Mouse (Mus musculus) liver, embryonic 11.5 days (tissue): ENCODE data around the gene 4930578G10Rik. TPM values are rescaled to one million over a fixed set of nuclear protein-coding genes. Genes with fewer than 3 reads are reported as not detected.

Source experiments
- ATAC-seq: fragments of 200-750 bp; cut with Nextera tagmentation; replicated peaks from 2 replicates; pipeline ENCODE4 v1.8.0; 2017; ENCODE audit warnings: moderate number of reproducible peaks, mild to moderate bottlenecking, moderate TSS enrichment, moderate library complexity; ENCODE audit not compliant: low FRiP score
- DNase-seq: peaks from one replicate; pipeline ENCODE4 v3.0.0-alpha.2; 2017; ENCODE audit warnings: low spot score
- H3K27ac ChIP-seq: fragments of 300-500 bp; sonication (generic); 2 replicates; pipeline ENCODE4 v1.5.1; 2014; ENCODE audit warnings: mild to moderate bottlenecking, low read depth, low read length, control low read depth
- H3K27me3 ChIP-seq: fragments of 300-500 bp; sonication (generic); replicated peaks from 2 replicates; pipeline ENCODE4 v1.6.1; 2014; ENCODE audit warnings: low read length, mixed read lengths; ENCODE audit not compliant: control insufficient read depth, insufficient read depth
- H3K36me3 ChIP-seq: fragments of 300-500 bp; sonication (generic); 2 replicates; pipeline ENCODE4 v1.6.1; 2014; ENCODE audit warnings: mild to moderate bottlenecking, low read length, moderate library complexity, mixed read lengths; ENCODE audit not compliant: control insufficient read depth, insufficient read depth
- H3K4me1 ChIP-seq: fragments of 300-500 bp; sonication (generic); replicated peaks from 2 replicates; pipeline ENCODE4 v1.6.1; 2014; ENCODE audit warnings: low read length, mixed read lengths; ENCODE audit not compliant: control insufficient read depth, insufficient read depth
- H3K4me2 ChIP-seq: fragments of 300-500 bp; sonication (generic); 2 replicates; pipeline ENCODE4 v1.6.1; 2014; ENCODE audit warnings: mild to moderate bottlenecking, control low read depth, moderate library complexity
- H3K4me3 ChIP-seq: fragments of 300-500 bp; sonication (generic); 2 replicates; pipeline ENCODE4 v1.5.1; 2014; ENCODE audit warnings: low read depth, low read length, control low read depth
- H3K9ac ChIP-seq: fragments of 300-500 bp; sonication (generic); 2 replicates; pipeline ENCODE4 v1.6.1; 2014; ENCODE audit warnings: low read depth, low read length, control low read depth
- H3K9me3 ChIP-seq: fragments of 300-500 bp; sonication (generic); 2 replicates; pipeline ENCODE4 v1.6.1; 2016; ENCODE audit warnings: low read length, inconsistent platforms, mixed read lengths; ENCODE audit not compliant: control insufficient read depth
- WGBS: fragments of 180-500 bp; shearing (Covaris S2); extraction: QIAGEN DNeasy Blood & Tissue Kit; methylation state at CpG from one replicate; pipeline ENCODE4 v1.1.7; 2014; 5-methylcytosine and 5-hydroxymethylcytosine counted together
- polyA plus RNA-seq: library from polyadenylated mRNA; unstranded; fragments of >200 nt; fragmentation: Nextera tagmentation; extraction: Ambion mirVana; gene quantifications from 2 replicates; pipeline ENCODE4 v1.2.1, GENCODE M21; 2014

Gene 4930578G10Rik
- polyA plus RNA-seq, 1 experiment from 2014 or later = not detected

DNA sequence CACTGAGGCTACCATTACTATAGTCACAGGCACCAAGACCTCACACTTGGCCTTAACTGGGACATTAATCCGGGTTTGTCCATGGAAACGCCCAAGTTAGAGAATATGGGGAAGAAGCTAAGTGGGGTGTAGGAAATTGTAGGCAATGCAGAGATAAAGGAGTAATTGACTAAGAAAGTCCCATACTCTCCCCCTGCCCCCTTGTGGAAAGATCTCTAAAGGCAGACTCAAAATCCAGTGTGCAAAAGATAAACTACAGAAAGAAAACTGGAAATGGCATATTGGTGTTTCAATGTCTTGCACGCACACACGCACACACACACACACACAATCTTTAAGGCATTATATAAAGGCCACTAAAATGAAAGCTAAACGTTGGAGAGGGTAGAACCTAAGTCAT, 135.4 kb downstream of the 4930578G10Rik start:
- ATAC-seq (no peak), DNase-seq (no peak)
- H3K4me1 ChIP-seq = peaks cover 12% of the 10 kb centered on the region
- no peak overlapping the region for H3K27ac ChIP-seq
- no peak overlapping the region for H3K4me3 ChIP-seq
- H3K27me3 ChIP-seq = no peaks in the 10 kb centered on the region
- no peaks in the 10 kb centered on the region for H3K9me3 ChIP-seq
- WGBS = 79% methylated on average over 5 of the region's 5 CpGs
- no peaks in the 10 kb centered on the region for H3K36me3 ChIP-seq
- 0 out of 2 replicates have a peak overlapping the region, but pooled peaks have one; percentile 16 for H3K9ac ChIP-seq
- no peak overlapping the region for H3K4me2 ChIP-seq

DNA sequence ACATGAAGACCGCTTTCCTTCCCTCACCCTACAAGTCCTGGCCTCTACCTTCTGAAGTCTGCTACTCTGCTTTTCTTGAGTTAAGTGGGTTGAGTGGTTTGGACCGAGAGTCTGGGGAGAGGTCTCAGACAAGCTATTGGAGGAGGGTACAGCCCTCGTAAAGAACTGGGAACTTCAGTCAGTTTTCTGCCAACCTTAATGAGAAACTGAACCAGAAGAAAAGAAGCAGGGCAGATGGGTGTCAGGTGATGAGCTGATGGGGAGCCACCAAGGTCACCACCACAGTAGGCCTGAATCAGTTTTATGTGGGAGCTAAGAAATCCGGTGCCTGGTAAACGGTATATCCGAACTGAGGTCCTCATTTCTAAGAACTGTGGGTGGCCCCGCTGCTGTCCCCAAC, 136.8 kb downstream of the 4930578G10Rik start:
- Histone ChIP-seq H3K9me3 (no peaks in the 10 kb centered on the region), H3K4me2 (no peak overlapping the region), H3K36me3 (no peaks in the 10 kb centered on the region), H3K9ac (no peak overlapping the region), H3K4me3 (no peak overlapping the region), H3K27ac (no peak overlapping the region), H3K27me3 (no peaks in the 10 kb centered on the region), H3K4me1 (peaks cover 7% of the 10 kb centered on the region)
- ATAC-seq (no peak), DNase-seq (no peak)
- WGBS = 89% methylated on average over 7 of the region's 7 CpGs

DNA sequence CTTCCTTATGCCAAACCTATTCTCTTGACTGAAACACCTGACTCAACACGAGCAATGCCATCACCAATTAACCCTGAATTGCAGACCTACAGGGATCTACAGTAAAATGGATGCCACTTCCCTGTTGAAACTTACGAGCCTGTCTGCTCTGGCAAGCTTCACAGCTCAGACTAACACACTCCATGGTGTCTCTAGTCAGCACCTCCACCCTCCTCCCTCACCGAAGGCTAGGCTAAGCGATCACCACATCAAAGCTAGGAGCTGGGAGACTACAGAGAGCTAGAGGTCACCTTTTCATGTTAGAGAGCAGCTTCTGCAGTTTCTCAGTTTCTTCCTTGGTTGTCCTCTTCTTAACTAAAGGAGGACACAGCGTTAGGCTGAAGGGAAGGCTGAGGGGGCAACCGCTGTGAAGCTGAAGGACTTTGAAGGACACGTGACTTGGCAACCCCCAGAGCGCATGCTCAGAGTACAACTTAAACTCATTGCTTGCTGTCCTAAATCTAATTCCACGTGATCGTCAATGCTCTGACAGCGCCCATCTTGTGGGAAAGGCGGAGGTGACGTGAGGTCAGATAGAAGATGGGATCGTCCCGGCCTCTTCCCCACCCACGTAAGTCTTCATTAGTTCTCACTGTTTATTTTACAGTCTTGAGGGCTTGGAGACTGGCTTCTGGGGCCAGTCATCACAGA, 137.5 kb downstream of the 4930578G10Rik start:
- no peaks in the 10 kb centered on the region for H3K9me3 ChIP-seq
- no peaks in the 10 kb centered on the region for H3K36me3 ChIP-seq
- H3K4me1 ChIP-seq = peaks cover 7% of the 10 kb centered on the region
- H3K4me3 ChIP-seq = no peak overlapping the region
- no peak overlapping the region for H3K9ac ChIP-seq
- 70% methylated on average over 16 of the region's 16 CpGs for WGBS
- H3K27me3 ChIP-seq = no peaks in the 10 kb centered on the region
- ATAC-seq (no peak), DNase-seq (no peak)
- H3K4me2 ChIP-seq = no peak overlapping the region
- no peak overlapping the region for H3K27ac ChIP-seq

DNA sequence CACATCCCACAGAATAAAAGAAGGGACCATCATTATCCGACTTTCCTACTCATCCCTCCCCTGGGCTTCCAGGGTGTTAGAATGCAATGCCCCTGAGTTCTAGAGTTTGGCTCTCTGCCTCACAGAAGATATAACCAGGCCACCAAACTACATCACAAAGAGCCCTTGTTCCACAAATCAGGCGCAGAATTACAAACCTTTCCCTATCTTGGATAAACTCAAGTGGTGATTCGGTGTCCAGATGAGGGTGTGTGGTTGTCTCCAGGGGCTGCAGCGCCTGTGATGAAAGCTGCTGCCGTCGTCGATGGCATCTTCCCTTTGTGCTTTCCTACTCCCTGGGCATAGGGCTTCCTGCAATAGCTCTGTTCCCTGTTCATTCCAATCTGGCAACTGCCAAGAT, 138.8 kb downstream of the 4930578G10Rik start, which contains the start of gene Fam205c:
TSS of gene Fam205c (minus strand) at position 101 of the 400 bp plus-strand sequence.
- ATAC-seq (no peak), DNase-seq (no peak)
- no peak within 1 kb of the TSS for H3K27ac ChIP-seq
- 79% methylated on average over 7 of the region's 7 CpGs for WGBS
- H3K27me3 ChIP-seq = no peaks in the 10 kb centered on the region
- H3K4me1 ChIP-seq = no peaks in the 10 kb centered on the region
- no peak within 1 kb of the TSS for H3K4me2 ChIP-seq
- H3K9me3 ChIP-seq = no peaks in the 10 kb centered on the region
- no peak within 1 kb of the TSS for H3K9ac ChIP-seq
- no peak within 1 kb of the TSS for H3K4me3 ChIP-seq
- no peaks in the 10 kb centered on the region for H3K36me3 ChIP-seq

DNA sequence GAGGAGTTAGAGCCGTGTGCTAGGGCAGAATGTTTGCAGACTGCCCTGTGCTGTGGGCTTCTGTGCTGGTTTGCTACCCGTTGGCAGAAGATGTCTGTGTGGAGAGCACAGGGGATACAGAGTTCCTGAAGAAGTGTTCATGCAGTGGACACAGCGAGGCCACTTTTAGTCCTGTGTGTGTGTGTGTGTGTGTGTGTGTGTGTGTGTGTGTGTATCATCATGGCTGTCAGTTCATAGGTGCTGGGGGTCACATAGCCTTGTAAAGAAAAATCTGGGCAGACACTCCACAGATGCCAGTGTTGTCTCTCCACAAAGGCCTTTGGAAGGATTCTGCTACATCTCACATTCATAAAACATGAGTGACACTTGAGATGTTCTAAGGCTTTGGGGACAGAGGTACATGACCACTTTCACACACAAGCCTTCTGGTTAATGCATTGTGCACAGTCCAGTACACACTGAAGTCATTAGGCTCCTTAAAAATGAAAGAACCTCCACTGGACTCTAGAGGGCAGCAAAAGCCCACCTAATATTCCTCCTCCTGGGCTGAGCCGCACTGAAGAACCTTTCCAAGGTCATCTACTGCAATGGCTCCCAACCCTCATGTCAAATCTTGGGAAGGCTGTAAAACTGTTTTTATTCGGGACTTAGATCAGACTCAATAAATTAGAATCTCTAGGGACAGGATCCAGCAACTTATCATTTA, 141.4 kb downstream of the 4930578G10Rik start:
- ATAC-seq = peak; percentile 62; the same call in 1 of the 2 replicates
- DNase-seq = no peak
- Histone ChIP-seq H3K36me3 (no peaks in the 10 kb centered on the region), H3K4me1 (peaks cover 9% of the 10 kb centered on the region), H3K4me2 (no peak overlapping the region), H3K4me3 (no peak overlapping the region), H3K27me3 (no peaks in the 10 kb centered on the region), H3K27ac (no peak overlapping the region), H3K9ac (no peak overlapping the region), H3K9me3 (no peaks in the 10 kb centered on the region)
- WGBS = 30% methylated on average over 5 of the region's 5 CpGs

DNA sequence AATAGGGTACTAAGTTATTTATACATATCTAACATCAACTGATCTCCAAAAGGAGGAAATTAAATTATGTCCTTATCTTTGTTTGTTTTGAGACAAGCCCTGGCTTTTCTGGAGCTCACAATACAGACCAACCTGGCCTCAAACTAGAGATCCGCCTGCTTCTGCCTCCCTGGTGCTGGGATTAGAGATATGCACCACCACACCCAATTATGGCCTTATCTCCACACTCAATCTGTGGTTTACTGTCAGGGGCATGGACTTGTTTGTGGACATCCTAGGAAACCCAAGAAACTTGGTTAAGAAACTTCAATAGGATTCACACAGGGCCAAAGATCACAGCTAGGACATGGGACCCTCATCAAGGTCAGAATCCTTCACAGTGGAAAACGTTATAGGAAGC, 142.3 kb downstream of the 4930578G10Rik start:
- H3K4me1 ChIP-seq = peaks cover 9% of the 10 kb centered on the region
- H3K27ac ChIP-seq = no peak overlapping the region
- H3K4me2 ChIP-seq = no peak overlapping the region
- no peak for ATAC-seq
- WGBS = 70% methylated on average over 2 of the region's 2 CpGs
- H3K27me3 ChIP-seq = no peaks in the 10 kb centered on the region
- H3K9me3 ChIP-seq = no peaks in the 10 kb centered on the region
- H3K4me3 ChIP-seq = no peak overlapping the region
- H3K36me3 ChIP-seq = no peaks in the 10 kb centered on the region
- no peak overlapping the region for H3K9ac ChIP-seq
- no peak for DNase-seq

DNA sequence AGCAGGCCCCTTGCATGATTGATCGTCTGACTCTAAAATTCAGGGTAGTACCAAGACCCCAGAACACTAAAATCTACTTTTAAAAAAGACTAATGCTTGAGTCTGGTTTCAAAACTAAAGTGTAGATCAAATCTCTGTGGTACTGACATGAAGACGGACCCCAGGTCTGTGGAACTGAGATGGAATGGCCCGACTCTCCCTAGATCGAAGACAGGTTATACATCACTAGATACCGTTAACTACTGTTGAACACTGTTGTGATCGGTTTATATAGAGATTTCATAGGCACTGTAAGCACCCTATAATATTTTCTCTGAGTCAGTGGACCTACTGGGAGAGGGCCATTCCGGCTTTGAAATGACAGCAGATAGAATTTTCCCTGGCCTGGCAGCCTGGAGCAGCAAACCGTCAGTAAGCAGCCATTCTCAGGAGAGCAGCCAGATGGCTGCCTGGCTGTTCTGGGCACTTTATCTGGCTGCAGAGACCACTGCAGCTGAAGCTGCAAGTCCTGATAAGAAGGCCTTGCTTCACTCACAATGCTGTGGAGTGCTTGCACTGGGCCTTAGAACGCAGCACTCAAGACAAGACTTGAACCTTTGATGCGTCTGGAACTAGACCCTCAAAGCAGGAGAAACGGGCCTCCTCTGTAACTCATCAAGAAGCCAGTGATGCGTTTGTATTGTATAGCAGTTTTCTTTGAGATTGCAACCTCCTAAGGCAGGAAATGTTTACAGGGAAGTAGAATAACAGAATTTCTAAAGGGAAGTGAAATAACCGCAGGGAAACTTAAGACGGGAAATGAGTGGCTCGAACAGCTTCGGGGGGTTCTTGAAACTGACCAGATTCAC, 144.7 kb downstream of the 4930578G10Rik start:
- 47% methylated on average over 16 of the region's 16 CpGs for WGBS
- H3K9me3 ChIP-seq = no peaks in the 10 kb centered on the region
- no peaks in the 10 kb centered on the region for H3K27me3 ChIP-seq
- peak overlapping the region; percentile 23 for H3K4me3 ChIP-seq
- peaks cover 9% of the 10 kb centered on the region for H3K4me1 ChIP-seq
- peak overlapping the region; percentile 17 for H3K27ac ChIP-seq
- H3K36me3 ChIP-seq = no peaks in the 10 kb centered on the region
- H3K9ac ChIP-seq = peak overlapping the region; percentile 55
- ATAC-seq (peak; percentile 99), DNase-seq (peak; percentile 48)
- peak overlapping the region; percentile 21 for H3K4me2 ChIP-seq

DNA sequence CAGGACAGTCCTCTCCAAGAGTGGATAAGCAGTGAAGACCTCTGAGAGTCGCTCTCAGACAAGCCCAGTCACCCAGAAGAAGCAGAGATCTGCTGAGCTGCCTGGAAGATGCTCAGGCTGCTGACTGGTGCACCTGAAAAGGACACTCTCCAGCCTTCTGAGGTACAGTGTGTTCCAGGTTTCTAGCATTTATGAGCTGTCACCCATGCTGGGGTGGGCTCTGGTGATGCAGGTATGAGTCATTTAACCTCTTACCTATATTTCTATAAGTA, 145.3 kb downstream of the 4930578G10Rik start:
- H3K27ac ChIP-seq = peak overlapping the region; percentile 17; the same call in 1 of the 2 replicates
- peak overlapping the region; percentile 21 for H3K4me2 ChIP-seq

More for the DNA sequence above, 145.3 kb downstream of the 4930578G10Rik start:
- Histone ChIP-seq H3K27me3 (no peaks in the 10 kb centered on the region), H3K4me3 (peak overlapping the region; percentile 23), H3K4me1 (peaks cover 9% of the 10 kb centered on the region), H3K9me3 (no peaks in the 10 kb centered on the region), H3K9ac (peak overlapping the region; percentile 55), H3K36me3 (no peaks in the 10 kb centered on the region)
- peak; percentile 54 for ATAC-seq
- no peak for DNase-seq
- 33% methylated on average over 1 of the region's 1 CpGs for WGBS
